In the genomic region with DNA sequence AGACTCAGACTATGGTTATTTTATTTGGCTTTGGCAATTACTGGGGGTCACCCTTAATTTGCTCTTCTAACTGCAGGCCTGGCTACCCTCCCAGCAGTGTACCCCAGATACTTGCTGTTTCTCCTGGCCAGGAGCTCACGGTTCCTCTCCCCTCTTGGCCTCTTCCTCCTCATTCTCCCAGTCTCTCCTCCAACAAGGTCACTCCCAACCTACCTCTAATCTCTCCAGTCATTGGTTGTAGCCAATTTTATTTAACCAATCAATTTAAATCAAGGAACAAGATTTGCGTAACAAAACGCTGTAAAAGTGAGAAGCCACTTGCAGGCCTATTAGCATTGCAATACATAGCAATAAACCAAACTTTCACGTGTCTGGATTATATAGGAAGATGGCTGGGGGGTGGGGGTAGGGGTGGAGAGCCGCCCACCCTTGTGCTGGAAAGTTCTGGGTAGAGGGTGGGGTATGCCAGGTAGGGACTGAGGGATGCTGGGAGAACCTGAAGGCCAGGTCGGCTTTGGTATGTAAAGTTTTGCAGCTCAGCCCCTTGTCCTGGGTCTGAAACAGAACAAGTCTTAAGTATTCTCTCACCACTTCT, we compare ENCODE assay signal across 19 mouse cellular contexts. TPM values are rescaled to one million over a fixed set of nuclear protein-coding genes. Genes with fewer than 3 reads are reported as not detected.
"Had no signal": no experiment of that assay in that cellular context is flagged by ENCODE, and none has a peak within 500 bp of the region (broad histone marks: within the 10 kb centered on the region; RNA-seq: fewer than 3 reads in every experiment).

No protein-coding gene starts in this region.

- DNase-seq: lung, adult 2 months; lung, postnatal 14 days; lung, postnatal 36 days; right cerebral cortex, postnatal 14 days; thymus, adult 2 months; thymus, postnatal 14 days; thymus, postnatal 36 days had no signal

- H3K4me2 ChIP-seq: lung, embryonic 15.5 days; midbrain, embryonic 11.5 days; midbrain, embryonic 13.5 days; midbrain, embryonic 15.5 days; neural tube, embryonic 12.5 days; stomach, embryonic 15.5 days had no signal

- H3K27ac ChIP-seq: lung, embryonic 15.5 days; macrophage; midbrain, embryonic 13.5 days; midbrain, embryonic 15.5 days; neural tube, embryonic 12.5 days; stomach, embryonic 15.5 days; stomach, postnatal 0 days had no signal

- ATAC-seq: lung, postnatal 0 days; midbrain, embryonic 13.5 days; midbrain, embryonic 15.5 days had no signal

- H3K4me3 ChIP-seq: lung, embryonic 15.5 days; megakaryocyte, embryonic 14.5 days; midbrain, embryonic 13.5 days; midbrain, embryonic 15.5 days; neural tube, embryonic 12.5 days; stomach, embryonic 15.5 days had no signal

- H3K9me3 ChIP-seq: lung, embryonic 15.5 days; midbrain, embryonic 13.5 days; midbrain, embryonic 15.5 days; neural tube, embryonic 12.5 days; stomach, embryonic 15.5 days had no signal

- H3K4me1 ChIP-seq: lung, embryonic 15.5 days; midbrain, embryonic 13.5 days; midbrain, embryonic 15.5 days; neural tube, embryonic 12.5 days; stomach, embryonic 15.5 days had no signal

- H3K9ac ChIP-seq: lung, embryonic 15.5 days; midbrain, embryonic 13.5 days; midbrain, embryonic 15.5 days; neural tube, embryonic 12.5 days; stomach, embryonic 15.5 days had no signal

- H3K36me3 ChIP-seq: lung, embryonic 15.5 days; midbrain, embryonic 13.5 days; midbrain, embryonic 15.5 days; neural tube, embryonic 12.5 days; stomach, embryonic 15.5 days had no signal

- H3K27me3 ChIP-seq: lung, embryonic 15.5 days; megakaryocyte, embryonic 14.5 days; midbrain, embryonic 13.5 days; midbrain, embryonic 15.5 days; neural tube, embryonic 12.5 days; stomach, embryonic 15.5 days had no signal

RNA-seq across cellular contexts. Expression of a gene that starts 36.9 kb away (rescaled TPM):
- total RNA-seq: monocyte, adult 5-6 weeks; neutrophil, adult 5-6 weeks had no signal
- polyA plus RNA-seq: macrophage had no signal
